Mouse (Mus musculus): ENCODE measurements around the gene Olfr551. TPM values are rescaled to one million over a fixed set of nuclear protein-coding genes. Genes with fewer than 3 reads are reported as not detected.

The Olfr551 gene
- polyA plus RNA-seq, 1 experiment from 2014 or later: not detected

DNA sequence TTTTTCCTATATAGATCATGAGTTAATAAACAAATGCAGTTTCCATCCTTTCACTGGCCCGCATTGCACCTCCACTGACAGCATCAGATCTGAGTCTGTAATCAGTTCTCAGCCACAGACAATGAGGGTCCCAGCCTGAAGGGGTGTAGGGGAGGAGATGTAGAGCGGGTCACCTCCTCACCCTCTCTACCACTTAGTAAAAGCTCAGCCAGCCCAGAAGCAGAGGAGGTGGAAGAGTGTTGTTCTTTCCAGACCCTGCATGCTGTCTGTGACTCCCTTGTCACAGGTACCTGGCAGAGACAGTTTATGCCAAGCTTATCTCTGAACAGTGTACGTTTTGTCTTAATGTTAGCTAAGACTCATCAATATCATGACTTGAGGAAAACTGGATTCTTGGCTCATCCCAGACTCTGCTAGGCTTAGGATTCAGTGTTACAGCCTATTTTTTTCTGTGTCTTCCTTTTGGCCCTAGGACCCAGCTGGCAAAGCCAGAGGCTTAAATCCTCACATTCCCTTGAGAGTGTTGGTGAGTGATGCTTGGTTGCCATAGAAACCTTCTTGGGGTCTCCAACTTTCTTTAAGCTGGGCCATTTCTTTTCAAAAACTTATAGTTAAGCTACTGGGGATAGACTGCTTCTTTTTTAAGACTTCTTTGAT is 18.4 kb downstream of the Olfr551 start:
- H3K9me3 ChIP-seq (replicated peaks; ENCODE audit: control insufficient read depth, low read length): no peaks in the 10 kb centered on the region
- no peaks in the 10 kb centered on the region for H3K4me1 ChIP-seq (ENCODE audit: control insufficient read depth, insufficient read depth, low read length)
- no peak overlapping the region for H3K4me2 ChIP-seq
- 54% methylated on average over 3 of the region's 3 CpGs for WGBS (ENCODE audit: insufficient replicate concordance)
- no peak for ATAC-seq (replicated peaks; ENCODE audit: insufficient number of reproducible peaks, low FRiP score, low TSS enrichment)
- no peak overlapping the region for H3K9ac ChIP-seq (ENCODE audit: low read depth, low read length)
- no peaks in the 10 kb centered on the region for H3K27me3 ChIP-seq (ENCODE audit: control insufficient read depth, insufficient read depth, low read length)
- H3K4me3 ChIP-seq (ENCODE audit: low read depth, low read length): no peak overlapping the region
- H3K27ac ChIP-seq (ENCODE audit: low read depth, low read length): no peak overlapping the region
- H3K36me3 ChIP-seq (ENCODE audit: control insufficient read depth, insufficient read depth, low read length): no peaks in the 10 kb centered on the region

DNA sequence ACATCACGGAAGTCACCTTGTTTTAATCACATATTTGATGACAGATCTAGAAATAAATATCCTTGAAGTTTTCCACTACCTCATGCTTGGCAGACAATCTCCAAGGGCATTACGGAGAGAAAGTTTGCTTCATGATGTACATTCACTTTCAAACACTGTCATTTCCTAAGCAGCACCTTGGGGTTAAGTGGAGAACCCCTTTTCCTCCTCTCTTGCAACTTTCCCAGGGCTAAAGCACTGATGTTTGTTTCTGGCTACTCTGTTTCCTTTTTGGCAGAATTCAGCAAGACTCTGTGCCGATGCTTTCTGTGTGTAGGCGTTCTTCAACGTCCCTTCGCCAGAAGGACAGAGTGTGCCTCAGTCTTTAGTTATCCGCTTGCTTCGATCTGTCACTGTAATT is 20.5 kb downstream of the Olfr551 start, which contains the start of gene Olfr550:
Gene Olfr550, plus strand, starts transcription at position 301 of the 400 bp plus-strand sequence.
- no peaks in the 10 kb centered on the region for H3K27me3 ChIP-seq (ENCODE audit: control insufficient read depth, insufficient read depth, low read length)
- H3K4me3 ChIP-seq (ENCODE audit: low read depth, low read length): no peak within 1 kb of the TSS
- WGBS (ENCODE audit: insufficient replicate concordance): 90% methylated on average over 8 of the region's 8 CpGs
- ATAC-seq (replicated peaks; ENCODE audit: insufficient number of reproducible peaks, low FRiP score, low TSS enrichment): no peak
- no peaks in the 10 kb centered on the region for H3K9me3 ChIP-seq (replicated peaks; ENCODE audit: control insufficient read depth, low read length)
- no peak within 1 kb of the TSS for H3K9ac ChIP-seq (ENCODE audit: low read depth, low read length)
- H3K27ac ChIP-seq (ENCODE audit: low read depth, low read length): no peak within 1 kb of the TSS
- H3K4me1 ChIP-seq (ENCODE audit: control insufficient read depth, insufficient read depth, low read length): no peaks in the 10 kb centered on the region
- no peaks in the 10 kb centered on the region for H3K36me3 ChIP-seq (ENCODE audit: control insufficient read depth, insufficient read depth, low read length)
- no peak within 1 kb of the TSS for H3K4me2 ChIP-seq

- H3K4me1 ChIP-seq (ENCODE audit: control insufficient read depth, insufficient read depth, low read length): no peaks in the 10 kb centered on the region
- H3K9me3 ChIP-seq (replicated peaks; ENCODE audit: control insufficient read depth, low read length): no peaks in the 10 kb centered on the region
- H3K9ac ChIP-seq (ENCODE audit: low read depth, low read length): no peak overlapping the region
- ATAC-seq (replicated peaks; ENCODE audit: insufficient number of reproducible peaks, low FRiP score, low TSS enrichment): no peak
- no peak overlapping the region for H3K27ac ChIP-seq (ENCODE audit: low read depth, low read length)
- H3K4me2 ChIP-seq: no peak overlapping the region
- H3K27me3 ChIP-seq (ENCODE audit: control insufficient read depth, insufficient read depth, low read length): no peaks in the 10 kb centered on the region
- H3K36me3 ChIP-seq (ENCODE audit: control insufficient read depth, insufficient read depth, low read length): no peaks in the 10 kb centered on the region
- H3K4me3 ChIP-seq (ENCODE audit: low read depth, low read length): no peak overlapping the region
- 89% methylated on average over 4 of the region's 4 CpGs for WGBS (ENCODE audit: insufficient replicate concordance)
Measured at GRCm38 (mm10) chr7:102566219-102566618, 25.5 kb downstream of the Olfr551 start.

DNA sequence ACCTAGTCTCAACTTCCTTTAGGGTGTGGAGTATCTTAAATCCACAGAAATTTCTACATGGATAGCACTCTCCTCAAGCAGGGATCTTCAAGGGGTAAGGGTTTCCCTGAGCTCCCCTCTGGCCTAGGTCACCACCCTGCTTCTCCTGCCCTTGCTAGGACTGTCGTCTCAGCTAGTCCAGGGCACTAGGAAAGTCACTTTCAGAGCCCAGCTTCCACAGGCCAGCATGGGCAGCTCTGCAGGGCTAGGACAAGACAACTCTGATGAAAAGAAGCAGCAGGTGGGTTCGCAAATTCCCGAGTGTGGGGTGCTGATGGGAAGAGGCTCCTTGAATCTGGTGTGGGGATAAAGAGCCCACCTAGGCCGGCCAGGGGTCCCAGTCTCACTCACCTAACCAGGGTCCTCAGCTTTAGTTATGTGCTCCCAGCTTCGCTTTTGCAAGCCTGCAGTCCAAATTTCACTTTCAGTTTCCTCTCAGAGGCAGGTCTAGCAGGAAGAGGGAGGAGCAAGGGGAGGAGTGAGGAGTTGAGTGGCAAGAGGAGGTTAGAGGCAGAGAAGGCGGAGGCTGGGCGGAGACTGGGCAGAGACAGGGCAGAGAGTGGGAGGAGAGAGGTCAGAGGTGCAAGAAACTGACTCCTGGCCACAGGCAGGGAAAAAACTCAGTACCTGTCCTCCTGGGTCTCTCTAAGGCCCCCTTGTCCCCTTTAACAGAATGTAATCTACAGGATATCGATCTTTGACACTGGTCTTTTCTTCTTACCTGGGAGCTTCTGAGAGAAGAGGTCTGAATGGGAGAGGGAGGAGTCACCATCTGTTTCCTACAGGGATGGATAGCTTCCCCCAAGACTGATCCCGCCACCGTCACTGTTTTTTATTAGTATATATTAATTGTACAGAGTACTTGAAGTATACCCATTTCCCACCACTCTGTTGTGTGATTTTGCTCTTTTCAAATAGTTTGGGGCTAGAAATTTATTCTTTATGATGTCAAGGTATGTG is 26.4 kb downstream of the Olfr551 start, which contains the start of gene Trim21:
Gene Trim21, minus strand, starts transcription at position 488 of the 999 bp plus-strand sequence.
- ATAC-seq (replicated peaks; ENCODE audit: insufficient number of reproducible peaks, low FRiP score, low TSS enrichment): peak; percentile 97
- Histone ChIP-seq H3K4me3 (ENCODE audit: low read depth, low read length) (peak within 1 kb of the TSS; percentile 64), H3K27ac (ENCODE audit: low read depth, low read length) (peak within 1 kb of the TSS; percentile 35; the same call in 1 of the 2 replicates), H3K4me1 (ENCODE audit: control insufficient read depth, insufficient read depth, low read length) (no peaks in the 10 kb centered on the region), H3K27me3 (ENCODE audit: control insufficient read depth, insufficient read depth, low read length) (no peaks in the 10 kb centered on the region), H3K4me2 (peak within 1 kb of the TSS; percentile 87), H3K9ac (ENCODE audit: low read depth, low read length) (peak within 1 kb of the TSS; percentile 77), H3K9me3 (replicated peaks; ENCODE audit: control insufficient read depth, low read length) (no peaks in the 10 kb centered on the region), H3K36me3 (ENCODE audit: control insufficient read depth, insufficient read depth, low read length) (no peaks in the 10 kb centered on the region)
- WGBS (ENCODE audit: insufficient replicate concordance): 21% methylated on average over 10 of the region's 10 CpGs

DNA sequence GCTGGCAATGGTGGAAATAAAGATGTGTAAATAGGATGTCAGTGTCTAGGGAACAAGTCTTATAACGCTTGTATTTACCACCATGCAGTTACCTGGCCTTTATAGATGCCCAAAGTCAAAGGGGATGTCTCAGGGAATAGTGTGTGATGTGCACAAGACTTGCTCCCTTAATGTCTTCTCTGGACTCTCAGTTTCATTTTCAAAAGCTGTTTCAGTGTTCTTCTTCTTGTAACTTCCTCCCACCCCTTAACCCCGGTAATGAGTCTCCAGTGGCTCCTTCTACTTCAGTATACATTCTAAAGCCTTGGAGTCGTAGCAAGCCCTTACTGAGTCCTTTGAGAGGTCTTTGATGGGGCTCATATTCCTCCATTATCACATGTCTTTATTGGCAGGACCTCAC is 38.4 kb downstream of the Olfr551 start:
- Histone ChIP-seq H3K9me3 (replicated peaks; ENCODE audit: control insufficient read depth, low read length) (no peaks in the 10 kb centered on the region), H3K27me3 (ENCODE audit: control insufficient read depth, insufficient read depth, low read length) (no peaks in the 10 kb centered on the region), H3K36me3 (ENCODE audit: control insufficient read depth, insufficient read depth, low read length) (no peaks in the 10 kb centered on the region), H3K4me1 (ENCODE audit: control insufficient read depth, insufficient read depth, low read length) (no peaks in the 10 kb centered on the region), H3K4me2 (no peak overlapping the region), H3K4me3 (ENCODE audit: low read depth, low read length) (no peak overlapping the region), H3K27ac (ENCODE audit: low read depth, low read length) (no peak overlapping the region), H3K9ac (ENCODE audit: low read depth, low read length) (no peak overlapping the region)
- no peak for ATAC-seq (replicated peaks; ENCODE audit: insufficient number of reproducible peaks, low FRiP score, low TSS enrichment)
- 67% methylated on average over 3 of the region's 3 CpGs for WGBS (ENCODE audit: insufficient replicate concordance)

DNA sequence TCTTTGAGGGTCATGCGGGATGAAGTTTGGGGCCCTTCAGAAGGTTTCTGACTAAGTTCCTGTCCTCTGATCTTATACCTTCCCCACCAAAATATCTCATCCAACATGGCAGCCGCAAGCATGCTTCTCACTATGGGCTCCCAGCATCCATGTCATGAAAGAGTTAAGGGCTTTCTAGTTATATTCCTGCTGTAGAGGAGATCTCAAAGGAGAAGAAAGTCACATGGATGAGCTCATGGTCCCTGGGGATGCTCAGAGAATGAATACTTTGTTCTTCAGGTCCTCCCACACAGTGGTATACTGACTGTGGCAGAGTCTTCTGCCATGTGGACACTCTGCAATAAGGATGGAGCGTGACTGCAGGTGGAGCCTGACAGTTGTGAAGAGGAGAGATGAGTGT is 42.1 kb downstream of the Olfr551 start, which contains the start of gene Olfr549:
Gene Olfr549, plus strand, starts transcription at position 301 of the 400 bp plus-strand sequence.
- Histone ChIP-seq H3K9me3 (replicated peaks; ENCODE audit: control insufficient read depth, low read length) (no peaks in the 10 kb centered on the region), H3K4me1 (ENCODE audit: control insufficient read depth, insufficient read depth, low read length) (no peaks in the 10 kb centered on the region), H3K36me3 (ENCODE audit: control insufficient read depth, insufficient read depth, low read length) (no peaks in the 10 kb centered on the region), H3K27ac (ENCODE audit: low read depth, low read length) (no peak within 1 kb of the TSS), H3K4me2 (no peak within 1 kb of the TSS), H3K4me3 (ENCODE audit: low read depth, low read length) (no peak within 1 kb of the TSS), H3K9ac (ENCODE audit: low read depth, low read length) (no peak within 1 kb of the TSS), H3K27me3 (ENCODE audit: control insufficient read depth, insufficient read depth, low read length) (no peaks in the 10 kb centered on the region)
- no peak for ATAC-seq (replicated peaks; ENCODE audit: insufficient number of reproducible peaks, low FRiP score, low TSS enrichment)
- 84% methylated on average over 3 of the region's 3 CpGs for WGBS (ENCODE audit: insufficient replicate concordance)

DNA sequence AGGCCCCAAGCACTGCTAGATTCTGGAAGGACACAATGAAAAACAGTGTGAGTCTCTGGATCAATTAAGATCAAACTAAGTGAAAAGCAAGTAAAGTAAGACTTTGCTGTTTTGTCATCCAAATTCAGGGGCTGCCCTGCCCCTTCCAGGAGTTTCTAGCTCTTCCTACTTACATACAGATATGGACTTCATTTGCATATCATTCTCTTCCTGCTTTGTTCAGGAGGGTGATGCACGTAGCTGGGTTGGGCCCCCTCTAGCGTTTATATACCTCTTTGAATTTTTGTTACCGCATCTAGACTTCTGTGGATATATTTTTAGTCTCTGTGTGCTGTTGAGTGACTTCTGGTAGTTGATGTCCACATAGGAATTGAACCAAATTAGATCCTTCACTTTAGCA is 50.4 kb downstream of the Olfr551 start:
- H3K4me3 ChIP-seq (ENCODE audit: low read depth, low read length): no peak overlapping the region
- H3K9me3 ChIP-seq (replicated peaks; ENCODE audit: control insufficient read depth, low read length): no peaks in the 10 kb centered on the region
- H3K27me3 ChIP-seq (ENCODE audit: control insufficient read depth, insufficient read depth, low read length): no peaks in the 10 kb centered on the region
- no peak overlapping the region for H3K4me2 ChIP-seq
- no peak overlapping the region for H3K27ac ChIP-seq (ENCODE audit: low read depth, low read length)
- no peak overlapping the region for H3K9ac ChIP-seq (ENCODE audit: low read depth, low read length)
- no peak for ATAC-seq (replicated peaks; ENCODE audit: insufficient number of reproducible peaks, low FRiP score, low TSS enrichment)
- H3K36me3 ChIP-seq (ENCODE audit: control insufficient read depth, insufficient read depth, low read length): no peaks in the 10 kb centered on the region
- 46% methylated on average over 3 of the region's 3 CpGs for WGBS (ENCODE audit: insufficient replicate concordance)
- H3K4me1 ChIP-seq (ENCODE audit: control insufficient read depth, insufficient read depth, low read length): no peaks in the 10 kb centered on the region

DNA sequence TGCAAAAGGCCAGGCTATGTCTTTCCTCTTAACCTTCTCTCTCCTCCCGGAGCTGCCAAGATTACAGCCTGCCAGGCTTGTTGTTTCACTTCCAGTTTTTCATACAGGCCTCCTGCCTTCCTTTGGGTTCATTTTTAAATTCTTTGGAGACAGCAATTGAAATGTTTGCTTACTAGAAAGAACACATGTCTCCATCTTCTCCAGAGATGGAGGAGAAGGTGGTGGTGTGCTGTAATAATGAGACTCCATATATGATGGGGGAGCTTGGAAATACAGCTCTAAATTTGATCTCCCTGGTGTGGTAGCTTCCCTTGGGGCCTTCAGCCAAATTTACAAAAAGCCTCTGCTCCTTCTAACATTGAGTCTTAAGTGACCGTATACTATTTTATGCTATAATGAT is 51.1 kb downstream of the Olfr551 start, which contains the start of gene Olfr548-ps1:
Gene Olfr548-ps1, plus strand, starts transcription at position 301 of the 400 bp plus-strand sequence.
- Histone ChIP-seq H3K9ac (ENCODE audit: low read depth, low read length) (no peak within 1 kb of the TSS), H3K36me3 (ENCODE audit: control insufficient read depth, insufficient read depth, low read length) (no peaks in the 10 kb centered on the region), H3K4me3 (ENCODE audit: low read depth, low read length) (no peak within 1 kb of the TSS), H3K27ac (ENCODE audit: low read depth, low read length) (no peak within 1 kb of the TSS), H3K4me1 (ENCODE audit: control insufficient read depth, insufficient read depth, low read length) (no peaks in the 10 kb centered on the region), H3K27me3 (ENCODE audit: control insufficient read depth, insufficient read depth, low read length) (no peaks in the 10 kb centered on the region), H3K9me3 (replicated peaks; ENCODE audit: control insufficient read depth, low read length) (no peaks in the 10 kb centered on the region), H3K4me2 (no peak within 1 kb of the TSS)
- 68% methylated on average over 2 of the region's 2 CpGs for WGBS (ENCODE audit: insufficient replicate concordance)
- ATAC-seq (replicated peaks; ENCODE audit: insufficient number of reproducible peaks, low FRiP score, low TSS enrichment): no peak
